Mouse (Mus musculus) adrenal gland, postnatal 10 days (tissue): ENCODE measurements around the gene Acsm2. TPM values are rescaled to one million over a fixed set of nuclear protein-coding genes. Genes with fewer than 3 reads are reported as not detected.

ENCODE experiments used
- DNase-seq: peaks from one replicate; pipeline ENCODE4 v3.0.0; 2021; ENCODE audit warnings: mixed read lengths
- long read RNA-seq, 2 experiments: library from polyadenylated mRNA; stranded (forward); transcript quantifications; one replicate each; pipeline ENCODE4 v2.0.0; 2021
- total RNA-seq, 2 experiments: library from RNA; stranded (reverse); gene quantifications; 2 replicates each; pipeline ENCODE4 v1.2.3; 2021

Acsm2 gene
- under 1 TPM in 1 of 2 experiments, not detected in 1; 0.27 TPM for total RNA-seq
- long read RNA-seq, experiment 1 = 0 reads
- long read RNA-seq, experiment 2, full-length matches to known transcripts = 4 of 5 reads
- long read RNA-seq, experiment 2, partial matches to known transcripts = 0 of 5 reads
- long read RNA-seq, experiment 2, other reads (novel, unspliced or antisense) = 1 of 5 reads

GRCm38 (mm10) chr7:119554040-119554439, at the start of gene Acsm2:
Acsm2 (plus strand) TSS chr7:119554340.
- DNase-seq = no peak

- DNase-seq = no peak
These were observed 43.0 kb upstream of the Acsm2 start for GRCm38 (mm10) chr7:119511143-119511542.

GRCm38 (mm10) chr7:119513056-119513455, 41.1 kb upstream of the Acsm2 start:
- peak; percentile 68 for DNase-seq

GRCm38 (mm10) chr7:119515492-119516271, 38.5 kb upstream of the Acsm2 start:
- DNase-seq = peak; percentile 59

- DNase-seq = no peak
These were observed 37.9 kb upstream of the Acsm2 start for GRCm38 (mm10) chr7:119516272-119516558.

GRCm38 (mm10) chr7:119519163-119519562, 35.0 kb upstream of the Acsm2 start, which contains the start of gene Acsm5:
Acsm5 (plus strand) TSS chr7:119519463.
- DNase-seq = no peak

GRCm38 (mm10) chr7:119519654-119520053, 34.5 kb upstream of the Acsm2 start:
- peak; percentile 89 for DNase-seq

- no peak for DNase-seq
These were observed 32.3 kb upstream of the Acsm2 start for GRCm38 (mm10) chr7:119521816-119522215.

GRCm38 (mm10) chr7:119522385-119522784, 31.8 kb upstream of the Acsm2 start:
- DNase-seq = peak; percentile 45

GRCm38 (mm10) chr7:119523389-119523788, 30.8 kb upstream of the Acsm2 start, which contains the start of gene Pdilt:
Pdilt (minus strand) TSS chr7:119523489.
- no peak for DNase-seq

GRCm38 (mm10) chr7:119525881-119526281, 28.3 kb upstream of the Acsm2 start:
- peak; percentile 74 for DNase-seq

GRCm38 (mm10) chr7:119526486-119526885, 27.7 kb upstream of the Acsm2 start:
- no peak for DNase-seq

GRCm38 (mm10) chr7:119527135-119527534, 27.0 kb upstream of the Acsm2 start:
- DNase-seq = no peak

- no peak for DNase-seq
These were observed 26.6 kb upstream of the Acsm2 start for GRCm38 (mm10) chr7:119527548-119527947.

GRCm38 (mm10) chr7:119528617-119529016, 25.5 kb upstream of the Acsm2 start:
- no peak for DNase-seq

- no peak for DNase-seq
These were observed 21.2 kb upstream of the Acsm2 start for GRCm38 (mm10) chr7:119532924-119533323.

- no peak for DNase-seq
These were observed 19.8 kb upstream of the Acsm2 start for GRCm38 (mm10) chr7:119534389-119534788.

- DNase-seq = no peak
These were observed 11.7 kb upstream of the Acsm2 start for GRCm38 (mm10) chr7:119542445-119542844.

- no peak for DNase-seq
These were observed 8.6 kb upstream of the Acsm2 start for GRCm38 (mm10) chr7:119545572-119545971.

- no peak for DNase-seq
These were observed 3.5 kb upstream of the Acsm2 start for GRCm38 (mm10) chr7:119550471-119551222.

GRCm38 (mm10) chr7:119559789-119560451, 5.8 kb downstream of the Acsm2 start:
- no peak for DNase-seq

- DNase-seq = no peak
These were observed 6.3 kb downstream of the Acsm2 start for GRCm38 (mm10) chr7:119560452-119560835.

- DNase-seq = no peak
These were observed 7.3 kb downstream of the Acsm2 start for GRCm38 (mm10) chr7:119561441-119561840.
